Mouse (Mus musculus) left cerebral cortex, adult 9 months (tissue): ENCODE results near the gene Ip6k3.

ENCODE experiments used
- DNase-seq, 2 experiments: peaks; one replicate each; pipeline ENCODE4 v3.0.0; 2022; ENCODE audit warnings: low spot score in 2 of 2

The Ip6k3 gene

DNA sequence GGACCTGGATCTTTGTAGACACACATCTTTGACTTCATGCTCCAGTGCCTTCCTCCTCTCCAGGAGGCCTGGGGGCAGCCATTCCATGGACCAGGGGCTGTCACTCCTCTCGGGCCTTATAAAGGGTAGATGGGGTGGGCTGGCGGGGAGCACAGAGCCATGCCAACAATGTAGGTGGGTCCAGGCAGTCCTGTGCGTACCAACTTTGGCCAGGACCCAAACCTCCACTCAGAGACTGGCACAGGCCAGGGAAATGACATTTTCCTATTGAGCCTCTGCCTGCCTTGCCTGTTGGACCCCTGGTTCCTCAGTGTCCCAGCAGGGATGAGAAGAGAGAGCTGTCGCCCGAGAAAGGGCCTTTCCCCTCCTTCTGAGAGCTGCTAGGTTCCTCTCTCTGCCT lies 14.8 kb upstream of the Ip6k3 start:
- no peak for DNase-seq

GRCm38 (mm10) chr17:27181666-27182065 lies 14.1 kb upstream of the Ip6k3 start:
- DNase-seq: no peak

GRCm38 (mm10) chr17:27179681-27180280 lies 12.2 kb upstream of the Ip6k3 start:
- no peak for DNase-seq

DNA sequence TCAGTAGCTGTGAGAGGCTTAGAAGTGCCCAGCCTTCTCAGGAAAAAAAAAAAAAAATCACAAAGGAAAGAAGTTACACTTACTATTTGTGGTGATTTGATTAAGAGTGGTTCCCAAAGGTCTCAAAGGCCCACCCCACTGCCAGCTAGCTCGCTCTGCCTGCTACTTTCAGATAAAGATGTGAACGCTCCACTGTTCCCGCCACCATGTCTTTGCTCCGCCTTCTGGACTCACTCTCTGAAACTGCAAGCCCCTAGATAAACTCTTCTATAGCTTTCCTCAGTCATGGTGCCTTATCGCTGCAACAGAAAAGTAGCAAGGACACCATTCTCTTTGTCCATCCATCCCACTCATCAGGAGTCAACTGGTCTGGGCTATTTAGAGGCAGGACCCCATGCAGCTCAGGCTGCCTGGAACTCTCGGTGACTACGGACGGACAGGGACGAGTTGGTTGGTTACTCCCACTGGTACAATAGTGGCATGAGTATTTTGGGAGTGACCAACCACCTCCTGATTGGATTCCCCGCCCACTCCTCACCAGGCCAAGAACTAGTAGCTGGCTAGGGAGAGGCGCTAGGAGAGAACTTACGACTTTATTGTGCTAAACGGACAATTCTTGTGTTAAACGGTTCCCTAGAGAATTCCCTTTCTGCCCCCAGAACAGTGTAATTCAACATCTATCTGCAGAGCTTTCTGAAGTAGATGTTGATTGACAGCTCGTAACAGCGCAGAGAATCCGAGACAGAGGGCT lies 11.0 kb upstream of the Ip6k3 start:
- DNase-seq: no peak

- DNase-seq: no peak
These were observed 10.4 kb upstream of the Ip6k3 start for GRCm38 (mm10) chr17:27178019-27178418.

- DNase-seq: no peak
These were observed 9.2 kb upstream of the Ip6k3 start for GRCm38 (mm10) chr17:27176754-27177153.

- DNase-seq: no peak
These were observed 8.7 kb upstream of the Ip6k3 start for GRCm38 (mm10) chr17:27176287-27176686.

- no peak for DNase-seq
These were observed 7.7 kb upstream of the Ip6k3 start for GRCm38 (mm10) chr17:27175196-27175874.

DNA sequence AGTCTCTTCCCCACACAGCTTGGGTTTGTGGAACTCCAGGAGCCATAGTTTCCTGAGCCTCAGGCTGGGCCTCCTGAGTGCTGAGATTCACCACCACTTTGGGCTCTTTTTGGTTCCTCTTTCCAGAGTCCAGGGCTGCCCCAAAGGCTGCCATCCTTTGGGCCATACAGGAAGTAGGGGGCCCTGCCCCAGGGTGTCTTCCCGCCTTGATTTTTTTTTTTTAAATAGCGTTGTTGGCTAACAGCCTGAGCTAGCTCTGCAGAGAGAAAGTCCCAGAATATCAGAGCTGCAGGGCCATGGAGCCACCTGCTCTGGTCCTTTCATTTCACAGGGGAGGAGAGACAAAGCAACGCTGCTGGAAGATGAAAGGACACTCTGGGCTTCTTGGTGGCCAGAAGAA lies 6.1 kb upstream of the Ip6k3 start:
- DNase-seq: no peak

DNA sequence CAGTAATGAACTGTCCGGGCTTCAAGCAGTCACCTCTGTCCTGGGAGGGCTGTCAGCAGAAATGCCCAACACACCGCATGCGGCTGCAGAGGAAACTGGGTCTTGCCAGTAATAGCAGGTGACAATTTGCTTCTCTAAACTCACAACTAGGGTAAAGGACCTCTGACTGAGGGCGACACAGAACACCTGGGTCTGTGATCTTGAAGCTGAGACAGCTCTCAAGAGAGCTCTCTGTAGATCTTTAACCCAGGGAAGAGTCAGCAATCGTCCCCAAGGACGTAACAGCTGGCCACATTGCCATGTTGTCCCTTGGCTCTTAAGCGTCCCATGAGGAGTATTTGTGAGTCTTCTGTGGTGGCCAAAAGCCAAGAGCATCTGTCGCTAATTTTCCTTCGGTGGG lies 4.9 kb upstream of the Ip6k3 start:
- DNase-seq: no peak

GRCm38 (mm10) chr17:27171121-27171520 lies 3.5 kb upstream of the Ip6k3 start:
- DNase-seq: no peak

GRCm38 (mm10) chr17:27169952-27170695 lies 2.5 kb upstream of the Ip6k3 start:
- DNase-seq: no peak

GRCm38 (mm10) chr17:27168569-27168968 lies 974 bp upstream of the Ip6k3 start:
- no peak for DNase-seq

GRCm38 (mm10) chr17:27166901-27167300 lies 694 bp downstream of the Ip6k3 start:
- DNase-seq: no peak

DNA sequence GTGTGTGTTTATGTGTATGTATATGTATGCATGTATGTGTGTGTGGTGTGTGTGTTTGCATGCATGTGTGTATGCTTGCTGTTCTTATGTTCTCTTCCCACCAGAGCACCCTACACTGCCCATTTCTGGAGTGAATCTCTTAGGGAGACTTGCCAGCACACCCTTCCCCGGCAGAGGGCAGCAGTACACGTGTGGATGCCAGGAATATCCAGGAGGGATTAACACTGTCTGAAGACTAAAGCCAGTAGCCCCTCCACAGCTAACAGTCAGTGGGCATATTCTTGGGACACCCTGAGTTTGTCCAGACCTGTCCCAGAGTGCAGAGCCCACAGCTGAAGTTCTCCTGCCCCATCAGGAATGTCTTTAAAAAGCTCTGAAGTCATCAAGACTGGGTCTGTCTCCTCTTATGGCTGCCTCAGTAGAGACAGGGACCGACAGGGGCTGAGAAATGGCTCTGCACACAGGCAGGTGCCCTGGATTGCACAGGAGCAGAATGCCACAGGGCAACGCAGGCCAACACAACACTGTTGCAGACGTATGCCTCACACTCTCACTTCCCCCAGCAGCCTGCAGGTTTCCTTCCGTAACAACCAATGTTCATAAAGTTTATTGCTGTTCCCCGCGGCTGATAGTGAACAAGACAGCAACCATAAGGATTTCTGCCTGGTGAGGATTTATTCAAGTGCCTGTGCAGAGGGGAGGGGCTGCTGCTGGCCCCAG lies 2.4 kb downstream of the Ip6k3 start:
- peak in 1 of 2 experiments; percentile 71 for DNase-seq

DNA sequence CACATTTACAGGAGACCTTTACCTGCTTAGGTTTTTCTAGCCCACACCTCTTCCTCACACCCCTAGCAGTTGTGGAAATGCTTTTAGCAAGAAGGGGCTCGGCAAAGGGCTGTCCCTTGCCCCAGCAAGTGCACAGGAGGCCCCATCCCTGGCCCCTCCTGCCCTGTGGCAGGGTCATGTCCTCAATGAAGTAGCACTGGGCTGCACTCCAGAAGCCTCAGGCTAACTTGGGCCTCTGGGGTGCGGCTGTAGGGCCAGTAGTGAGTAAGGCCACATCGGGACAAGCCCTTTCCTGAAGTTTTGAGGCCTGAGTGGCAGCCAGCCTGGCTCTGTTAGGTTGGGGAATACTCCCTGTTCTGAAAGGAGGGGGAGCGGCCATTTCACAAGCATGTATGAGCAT lies 6.7 kb downstream of the Ip6k3 start:
- no peak for DNase-seq

DNA sequence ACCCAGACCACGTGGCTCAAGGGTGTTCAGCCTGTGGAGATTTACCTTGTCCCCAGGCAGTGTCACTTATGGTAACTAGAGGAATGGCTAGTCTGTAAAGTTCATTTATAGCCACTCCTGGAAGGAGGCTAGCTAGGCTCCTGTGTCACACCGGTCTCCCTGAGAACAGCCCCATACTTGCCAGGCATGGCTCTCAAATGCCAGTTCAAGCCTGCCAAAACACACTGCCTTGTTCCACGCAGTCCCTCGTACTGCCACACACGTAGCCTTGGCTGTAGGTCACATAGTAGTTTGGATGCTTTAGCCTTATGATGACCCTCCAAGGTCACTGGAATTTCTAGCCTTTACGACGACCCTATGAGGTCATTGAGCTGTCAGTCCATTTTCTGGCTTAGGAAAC lies 8.4 kb downstream of the Ip6k3 start:
- DNase-seq: no peak

DNA sequence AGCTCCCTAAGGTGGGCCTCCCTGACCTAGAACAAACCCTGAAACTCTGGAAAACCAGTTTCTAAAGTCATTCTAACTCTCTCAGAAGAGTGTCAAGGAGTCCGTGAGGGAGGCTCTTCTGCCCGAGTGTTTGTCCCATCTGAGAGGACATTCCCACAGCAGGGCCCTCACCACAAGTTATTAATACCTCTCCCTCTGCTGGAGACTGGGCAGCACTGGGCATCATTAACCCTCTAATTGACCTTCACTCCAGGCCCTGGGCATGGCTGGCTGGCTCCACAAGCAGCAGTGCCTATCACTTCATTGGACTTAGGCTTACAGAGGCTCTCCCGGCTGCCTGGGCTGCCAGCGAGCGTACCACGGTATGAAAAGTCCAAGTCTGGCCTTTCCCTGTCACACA lies 9.2 kb downstream of the Ip6k3 start:
- no peak for DNase-seq

DNA sequence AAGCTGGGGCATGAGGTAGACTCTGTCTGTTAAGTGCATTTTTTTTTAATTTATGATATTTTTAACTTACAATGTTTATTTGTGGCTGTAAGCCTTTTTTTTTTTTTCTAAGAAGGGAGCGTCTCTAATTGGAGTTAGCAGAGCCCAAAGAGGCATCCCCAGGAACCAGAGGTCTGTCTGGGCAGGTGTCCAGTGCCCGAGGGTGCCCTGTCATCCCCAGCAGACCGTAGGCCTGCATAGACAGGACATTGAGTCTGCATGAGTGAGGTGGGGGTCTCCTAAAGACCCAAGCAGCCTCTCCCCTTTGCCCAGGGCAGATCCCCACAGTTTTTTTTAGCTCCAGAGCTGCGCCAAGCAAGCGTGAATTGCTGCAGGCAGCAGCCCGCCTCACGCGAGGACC lies 11.8 kb downstream of the Ip6k3 start:
- no peak for DNase-seq

DNA sequence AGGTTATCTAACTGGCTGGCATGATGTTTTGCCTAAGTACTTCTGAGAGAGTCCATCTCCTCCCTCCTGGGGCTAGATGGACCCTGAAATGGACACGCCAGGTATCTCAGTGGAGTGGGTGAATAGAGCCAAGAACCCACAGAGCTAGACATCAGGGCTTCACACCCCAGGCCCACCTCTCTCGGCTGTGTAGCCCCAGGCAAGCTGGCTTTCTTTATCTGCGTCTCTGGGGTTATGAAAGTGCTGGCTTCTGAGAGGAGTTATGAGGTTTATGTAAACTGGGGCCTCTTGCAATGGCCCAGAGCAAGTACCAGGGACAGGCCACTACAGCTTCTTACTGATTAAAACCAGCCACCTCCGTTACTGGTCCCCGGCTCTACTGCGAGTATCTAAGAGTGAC lies 12.7 kb downstream of the Ip6k3 start:
- no peak for DNase-seq

GRCm38 (mm10) chr17:27154256-27154655 lies 13.3 kb downstream of the Ip6k3 start:
- no peak for DNase-seq

DNA sequence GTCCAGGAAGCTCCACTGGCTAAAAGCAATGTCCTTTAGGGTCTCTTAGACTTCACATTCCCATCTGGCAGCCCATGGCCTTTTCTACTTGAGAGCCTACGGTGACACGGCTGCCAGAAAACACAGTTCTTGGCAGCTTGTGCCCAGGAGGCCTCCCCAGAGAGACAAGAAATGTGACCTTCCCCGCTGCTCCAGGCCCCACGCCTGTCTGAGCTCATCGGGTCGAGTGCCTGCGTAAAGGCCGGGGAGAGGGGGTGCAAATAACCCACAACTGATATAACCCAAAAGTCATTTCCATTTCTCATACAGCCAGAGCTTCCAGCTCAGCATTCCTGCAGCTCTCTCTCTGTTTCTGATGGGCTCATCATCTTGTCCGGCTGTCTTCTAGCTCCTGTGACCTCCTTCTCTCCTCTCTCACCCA lies 13.8 kb downstream of the Ip6k3 start:
- DNase-seq: no peak
